Mouse (Mus musculus) heart, embryonic 12.5 days (tissue): Measurements from ENCODE around the gene Smco4. TPM values are rescaled to one million over a fixed set of nuclear protein-coding genes. Genes with fewer than 3 reads are reported as not detected.

Experiments
- ATAC-seq: fragments of 200-750 bp; cut with Nextera tagmentation; 2 replicates; pipeline ENCODE4 v1.8.0; 2017; ENCODE audit warnings: moderate TSS enrichment, moderate library complexity; ENCODE audit not compliant: insufficient number of reproducible peaks, low FRiP score
- H3K27ac ChIP-seq: fragments of 300-500 bp; sonication (generic); 2 replicates; pipeline ENCODE4 v1.5.1; 2016; ENCODE audit warnings: mild to moderate bottlenecking, moderate library complexity; ENCODE audit not compliant: poor library complexity, severe bottlenecking
- H3K27me3 ChIP-seq: fragments of 300-500 bp; sonication (generic); replicated peaks from 2 replicates; pipeline ENCODE4 v1.6.1; 2016; ENCODE audit warnings: mild to moderate bottlenecking, moderate library complexity
- H3K36me3 ChIP-seq: fragments of 300-500 bp; sonication (generic); 2 replicates; pipeline ENCODE4 v1.6.1; 2016; ENCODE audit warnings: mild to moderate bottlenecking, moderate library complexity
- H3K4me1 ChIP-seq: fragments of 300-500 bp; sonication (generic); replicated peaks from 2 replicates; pipeline ENCODE4 v1.6.1; 2016; ENCODE audit warnings: mild to moderate bottlenecking
- H3K4me2 ChIP-seq: fragments of 300-500 bp; sonication (generic); 2 replicates; pipeline ENCODE4 v1.6.1; 2016; ENCODE audit warnings: mild to moderate bottlenecking, moderate library complexity
- H3K4me3 ChIP-seq: fragments of 300-500 bp; sonication (generic); 2 replicates; pipeline ENCODE4 v1.5.1; 2016; ENCODE audit warnings: mild to moderate bottlenecking
- H3K9ac ChIP-seq: fragments of 300-500 bp; sonication (generic); 2 replicates; pipeline ENCODE4 v1.6.1; 2016; ENCODE audit warnings: mild to moderate bottlenecking, moderate library complexity
- H3K9me3 ChIP-seq: fragments of 300-500 bp; sonication (generic); replicated peaks from 2 replicates; pipeline ENCODE4 v1.6.1; 2016; ENCODE audit warnings: mild to moderate bottlenecking, moderate library complexity
- WGBS: fragments of 180-500 bp; shearing (Covaris S2); methylation state at CpG from one replicate; pipeline ENCODE4 v1.1.7; 2016; 5-methylcytosine and 5-hydroxymethylcytosine counted together
- polyA plus RNA-seq: library from polyadenylated mRNA; unstranded; fragments of >200 nt; fragmentation: Nextera tagmentation; extraction: Ambion mirVana; gene quantifications from 2 replicates; pipeline ENCODE4 v1.2.1, GENCODE M21; 2016

Gene Smco4
- polyA plus RNA-seq, 1 experiment from 2014 or later = 1.9 TPM

GRCm38 (mm10) chr9:15509363-15509762 lies 16.1 kb downstream of the Smco4 start:
- Histone ChIP-seq H3K4me1 (peaks cover 67% of the 10 kb centered on the region), H3K27me3 (no peaks in the 10 kb centered on the region), H3K9ac (no peak overlapping the region), H3K4me2 (no peak overlapping the region), H3K36me3 (no peaks in the 10 kb centered on the region), H3K4me3 (no peak overlapping the region), H3K27ac (no peak overlapping the region), H3K9me3 (no peaks in the 10 kb centered on the region)
- ATAC-seq = no peak
- WGBS = 83% methylated on average over 3 of the region's 3 CpGs

- Histone ChIP-seq H3K4me3 (no peak overlapping the region), H3K36me3 (no peaks in the 10 kb centered on the region), H3K9me3 (no peaks in the 10 kb centered on the region), H3K9ac (no peak overlapping the region), H3K4me1 (peaks cover 71% of the 10 kb centered on the region), H3K27me3 (no peaks in the 10 kb centered on the region), H3K27ac (no peak overlapping the region), H3K4me2 (no peak overlapping the region)
- no peak for ATAC-seq
- 65% methylated on average over 3 of the region's 3 CpGs for WGBS
These were observed 17.5 kb downstream of the Smco4 start for GRCm38 (mm10) chr9:15510557-15511310.

GRCm38 (mm10) chr9:15512918-15513317 lies 19.7 kb downstream of the Smco4 start:
- H3K4me2 ChIP-seq = peak overlapping the region; percentile 35
- H3K4me1 ChIP-seq = peaks cover 67% of the 10 kb centered on the region
- H3K4me3 ChIP-seq = no peak overlapping the region
- no peaks in the 10 kb centered on the region for H3K36me3 ChIP-seq
- H3K9ac ChIP-seq = no peak overlapping the region
- ATAC-seq = no peak
- 21% methylated on average over 7 of the region's 7 CpGs for WGBS
- H3K27me3 ChIP-seq = no peaks in the 10 kb centered on the region
- H3K27ac ChIP-seq = peak overlapping the region; percentile 40
- no peaks in the 10 kb centered on the region for H3K9me3 ChIP-seq

GRCm38 (mm10) chr9:15516007-15516406 lies 22.8 kb downstream of the Smco4 start:
- Histone ChIP-seq H3K4me2 (no peak overlapping the region), H3K36me3 (no peaks in the 10 kb centered on the region), H3K9ac (no peak overlapping the region), H3K9me3 (no peaks in the 10 kb centered on the region), H3K4me3 (no peak overlapping the region), H3K27me3 (no peaks in the 10 kb centered on the region), H3K27ac (no peak overlapping the region), H3K4me1 (peaks cover 63% of the 10 kb centered on the region)
- no peak for ATAC-seq
- 68% methylated on average over 2 of the region's 2 CpGs for WGBS

- ATAC-seq = peak; percentile 14; the same call in 1 of the 2 replicates
- H3K27ac ChIP-seq = no peak overlapping the region
- WGBS = 65% methylated on average over 4 of the region's 4 CpGs
- peaks cover 65% of the 10 kb centered on the region for H3K4me1 ChIP-seq
- H3K9ac ChIP-seq = no peak overlapping the region
- H3K4me2 ChIP-seq = no peak overlapping the region
- no peaks in the 10 kb centered on the region for H3K9me3 ChIP-seq
- no peak overlapping the region for H3K4me3 ChIP-seq
- no peaks in the 10 kb centered on the region for H3K36me3 ChIP-seq
- no peaks in the 10 kb centered on the region for H3K27me3 ChIP-seq
These were observed 24.7 kb downstream of the Smco4 start for GRCm38 (mm10) chr9:15517979-15518378.

- H3K36me3 ChIP-seq = no peaks in the 10 kb centered on the region
- H3K9me3 ChIP-seq = no peaks in the 10 kb centered on the region
- peaks cover 59% of the 10 kb centered on the region for H3K4me1 ChIP-seq
- H3K4me2 ChIP-seq = no peak overlapping the region
- no peak overlapping the region for H3K9ac ChIP-seq
- ATAC-seq = no peak
- no peak overlapping the region for H3K4me3 ChIP-seq
- 0 out of 2 replicates have a peak overlapping the region, but pooled peaks have one; percentile 17 for H3K27ac ChIP-seq
- 79% methylated on average over 10 of the region's 10 CpGs for WGBS
- H3K27me3 ChIP-seq = no peaks in the 10 kb centered on the region
These were observed 29.1 kb downstream of the Smco4 start for GRCm38 (mm10) chr9:15522348-15522747.

GRCm38 (mm10) chr9:15522887-15523286 lies 29.7 kb downstream of the Smco4 start:
- Histone ChIP-seq H3K4me2 (no peak overlapping the region), H3K27ac (0 out of 2 replicates have a peak overlapping the region, but pooled peaks have one; percentile 6), H3K4me3 (no peak overlapping the region), H3K36me3 (no peaks in the 10 kb centered on the region), H3K9me3 (no peaks in the 10 kb centered on the region), H3K9ac (no peak overlapping the region), H3K4me1 (peaks cover 62% of the 10 kb centered on the region), H3K27me3 (no peaks in the 10 kb centered on the region)
- no peak for ATAC-seq
- WGBS = 47% methylated on average over 5 of the region's 5 CpGs

- H3K4me1 ChIP-seq = peaks cover 62% of the 10 kb centered on the region
- ATAC-seq = no peak
- no peaks in the 10 kb centered on the region for H3K9me3 ChIP-seq
- H3K4me3 ChIP-seq = no peak overlapping the region
- H3K4me2 ChIP-seq = no peak overlapping the region
- WGBS = 85% methylated on average over 6 of the region's 6 CpGs
- H3K27me3 ChIP-seq = no peaks in the 10 kb centered on the region
- H3K9ac ChIP-seq = no peak overlapping the region
- H3K27ac ChIP-seq = 0 out of 2 replicates have a peak overlapping the region, but pooled peaks have one; percentile 6
- H3K36me3 ChIP-seq = no peaks in the 10 kb centered on the region
These were observed 30.4 kb downstream of the Smco4 start for GRCm38 (mm10) chr9:15523646-15524045.

- Histone ChIP-seq H3K27me3 (no peaks in the 10 kb centered on the region), H3K4me2 (peak overlapping the region; percentile 40), H3K9me3 (no peaks in the 10 kb centered on the region), H3K9ac (no peak overlapping the region), H3K27ac (peak overlapping the region; percentile 34; the same call in 1 of the 2 replicates), H3K4me1 (peaks cover 78% of the 10 kb centered on the region), H3K4me3 (no peak overlapping the region), H3K36me3 (no peaks in the 10 kb centered on the region)
- ATAC-seq = no peak
- 27% methylated on average over 8 of the region's 8 CpGs for WGBS
These were observed 32.0 kb downstream of the Smco4 start for GRCm38 (mm10) chr9:15525246-15525645.

- Histone ChIP-seq H3K4me1 (peaks cover 78% of the 10 kb centered on the region), H3K27me3 (no peaks in the 10 kb centered on the region), H3K4me3 (no peak overlapping the region), H3K27ac (no peak overlapping the region), H3K36me3 (no peaks in the 10 kb centered on the region), H3K9ac (no peak overlapping the region), H3K4me2 (no peak overlapping the region), H3K9me3 (no peaks in the 10 kb centered on the region)
- no peak for ATAC-seq
- 51% methylated on average over 7 of the region's 7 CpGs for WGBS
These were observed 33.3 kb downstream of the Smco4 start for GRCm38 (mm10) chr9:15526539-15526938.

- Histone ChIP-seq H3K4me3 (no peak overlapping the region), H3K9me3 (no peaks in the 10 kb centered on the region), H3K4me1 (peaks cover 68% of the 10 kb centered on the region), H3K27me3 (no peaks in the 10 kb centered on the region), H3K9ac (no peak overlapping the region), H3K36me3 (no peaks in the 10 kb centered on the region), H3K4me2 (no peak overlapping the region), H3K27ac (no peak overlapping the region)
- no peak for ATAC-seq
- 70% methylated on average over 6 of the region's 6 CpGs for WGBS
These were observed 34.6 kb downstream of the Smco4 start for GRCm38 (mm10) chr9:15527846-15528245.
